Mouse (Mus musculus) spleen, adult 2 months (tissue): ENCODE results near the gene Egr4.

Source experiments
- CTCF ChIP-seq: fragments of 200-500 bp; IDR thresholded peaks from 2 replicates; pipeline ENCODE4 v1.5.1; 2011; ENCODE audit warnings: mild to moderate bottlenecking, inconsistent platforms; ENCODE audit not compliant: insufficient read depth, insufficient read length, insufficient replicate concordance; ENCODE audit errors: extremely low read depth
- POLR2A ChIP-seq: fragments of 200-500 bp; IDR thresholded peaks from 2 replicates; pipeline ENCODE4 v1.6.1; 2011; ENCODE audit warnings: low read depth, low read length, inconsistent platforms

DNA sequence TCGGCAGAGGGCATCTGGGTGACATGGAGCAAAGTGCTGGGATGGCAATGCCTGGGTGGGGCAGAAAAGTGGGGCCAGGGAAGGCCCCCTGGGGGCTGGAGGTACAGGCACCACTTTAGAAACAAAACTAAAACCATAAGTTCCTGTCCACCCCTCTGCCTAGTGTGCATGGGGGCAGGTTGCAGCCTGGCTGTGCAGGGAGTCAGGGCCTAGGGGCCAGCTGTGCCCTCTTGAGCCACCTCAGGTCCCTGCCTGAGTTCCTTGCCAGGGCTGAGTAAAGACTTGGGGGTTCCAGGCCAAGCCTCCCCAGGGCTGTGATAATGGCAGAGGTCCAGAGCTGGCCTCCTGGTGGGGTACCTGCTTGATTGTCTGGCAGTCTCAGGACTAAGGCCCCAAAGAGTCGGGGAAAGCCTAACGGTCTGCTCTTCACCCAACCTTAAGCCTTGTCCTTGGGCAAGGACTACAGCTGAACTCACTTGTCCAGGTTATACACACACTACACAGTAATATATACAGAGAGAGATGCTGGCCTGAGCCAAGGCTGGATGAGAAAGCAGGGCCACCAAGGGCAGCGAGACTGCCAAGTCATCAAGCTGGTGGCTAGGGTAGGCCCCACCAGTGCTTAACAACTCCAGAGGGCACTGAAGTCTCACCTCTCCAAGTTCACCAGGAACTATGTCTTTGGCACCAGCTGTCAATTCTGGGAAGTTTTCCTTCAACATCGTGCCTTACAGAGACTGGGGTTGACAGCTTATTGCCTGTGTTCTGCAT, 43.5 kb downstream of the Egr4 start:
- no peak for TF ChIP-seq CTCF
- no peak for TF ChIP-seq POLR2A
